In the genomic region with DNA sequence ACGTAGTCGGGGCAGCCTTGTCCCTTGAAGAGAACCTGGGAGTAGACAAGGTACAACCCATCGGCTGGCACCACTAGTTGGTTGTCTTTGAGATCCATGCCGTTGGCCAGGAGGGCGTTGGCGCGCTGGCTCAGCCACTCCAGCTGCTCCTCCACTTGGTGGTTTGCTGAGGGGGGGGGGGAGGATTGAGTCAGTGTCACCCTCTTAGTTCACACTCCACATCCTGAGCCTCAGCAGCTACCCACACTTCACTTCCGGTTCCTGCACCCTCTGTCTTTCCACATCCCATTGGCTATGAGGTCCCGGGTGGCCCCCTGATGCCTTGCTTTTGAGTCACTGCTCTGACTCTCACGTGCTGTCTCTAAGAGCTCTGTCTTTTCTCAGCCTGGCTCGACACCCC, we compare ENCODE assay signal across 12 mouse cellular contexts. TPM values are rescaled to one million over a fixed set of nuclear protein-coding genes. Genes with fewer than 3 reads are reported as not detected.
DNase-seq lines count a peak whose midpoint lies in the region; ATAC-seq and TF ChIP-seq lines count a peak whose summit lies in the region.
"Had no signal": no experiment of that assay in that cellular context is flagged by ENCODE, and none has a peak within 500 bp of the region (broad histone marks: within the 10 kb centered on the region; RNA-seq: fewer than 3 reads in every experiment).

No protein-coding gene starts in this region.

- H3K36me3 ChIP-seq in midbrain, embryonic 10.5 days = no peaks in the 10 kb centered on the region
- H3K36me3 ChIP-seq: limb, embryonic 15.5 days had no signal

- DNase-seq in layer of hippocampus, adult 9-11 months = peak; percentile 34
- no peak for DNase-seq in layer of hippocampus, postnatal 14 days (ENCODE audit: low spot score in 2 of 2)
- peak; percentile 82 for DNase-seq in thymus, postnatal 25 days
- DNase-seq in cerebellum, adult 18-20 months = no peak
- DNase-seq in midbrain, embryonic 10.5 days (ENCODE audit: low spot score) = no peak
- DNase-seq in ovary, postnatal 10 days (ENCODE audit: low spot score) = no peak
- DNase-seq: forebrain, postnatal 0 days; kidney, adult 18-20 months had no signal

- peak overlapping the region; percentile 81 for H3K4me3 ChIP-seq in bone marrow macrophage, adult 2 months (ENCODE audit: insufficient read depth, low read length)
- H3K4me3 ChIP-seq in midbrain, embryonic 10.5 days = no peak overlapping the region
- H3K4me3 ChIP-seq: limb, embryonic 15.5 days had no signal

- H3K4me1 ChIP-seq in bone marrow macrophage, adult 2 months (ENCODE audit: control insufficient read depth, insufficient read depth, low read length) = peaks cover 20% of the 10 kb centered on the region
- peaks cover 22% of the 10 kb centered on the region for H3K4me1 ChIP-seq in midbrain, embryonic 10.5 days

- H3K27ac ChIP-seq in bone marrow macrophage, adult 2 months (ENCODE audit: insufficient read depth, low read depth, low read length) = peak overlapping the region; percentile 80
- no peak overlapping the region for H3K27ac ChIP-seq in midbrain, embryonic 10.5 days (replicated peaks)
- H3K27ac ChIP-seq: limb, embryonic 15.5 days had no signal

- no peaks in the 10 kb centered on the region for H3K9me3 ChIP-seq in midbrain, embryonic 10.5 days (replicated peaks)
- H3K9me3 ChIP-seq: limb, embryonic 15.5 days had no signal

- peak; percentile 75 for ATAC-seq in megakaryocyte, adult 5-6 weeks (ENCODE audit: poor library complexity, severe bottlenecking)
- ATAC-seq: forebrain, postnatal 0 days had no signal

- peaks cover 86% of the 10 kb centered on the region for H3K27me3 ChIP-seq in midbrain, embryonic 10.5 days (ENCODE audit: low read depth, poor library complexity, severe bottlenecking)

- WGBS in midbrain, embryonic 10.5 days = 84% methylated on average over 11 of the region's 11 CpGs

- TF ChIP-seq POLR2A in bone marrow macrophage, adult 2 months (IDR thresholded peaks at IDR 0.05; ENCODE audit: borderline replicate concordance, low read depth, low read length) = no peak

- TF ChIP-seq CTCF in bone marrow macrophage, adult 2 months (IDR thresholded peaks at IDR 0.05; ENCODE audit: low read depth, low read length) = no peak

RNA-seq across cellular contexts. Expression of gene Tnf, which starts 1.4 kb away (rescaled TPM):
- total RNA-seq in layer of hippocampus, postnatal 14 days (2021) = under 1 TPM in 1 of 2 experiments, not detected in 1; 0.31 TPM
- 11.9 and 12.8 TPM in 2 replicates for polyA plus RNA-seq in bone marrow macrophage, adult 2 months (2012; ENCODE audit: insufficient read depth, insufficient read length, missing spikeins)
- total RNA-seq in megakaryocyte, adult 5-6 weeks (2015) = 33.1 and 34.6 TPM in 2 replicates
- total RNA-seq in megakaryocyte, adult 5-6 weeks (2017) = 28.2 and 30.0 TPM in 2 replicates
- 0.07 TPM in 1 of 2 replicates, not detected in the other for polyA plus RNA-seq in midbrain, embryonic 10.5 days (2016; fragmentation: Nextera tagmentation; extraction: Ambion mirVana)
- polyA plus RNA-seq: forebrain, postnatal 0 days had no signal

RNA-seq across cellular contexts. Expression of gene Lta, which starts 4.8 kb away (rescaled TPM):
- total RNA-seq in layer of hippocampus, postnatal 14 days (2021) = 1 to 10 TPM in 1 of 2 experiments, under 1 TPM in 1; 0.62 to 1.1 TPM
- not detected in 2 replicates for polyA plus RNA-seq in bone marrow macrophage, adult 2 months (2012; ENCODE audit: insufficient read depth, insufficient read length, missing spikeins)
- total RNA-seq in megakaryocyte, adult 5-6 weeks (2015) = 0.11 TPM in 1 of 2 replicates, not detected in the other
- 0.24 TPM in 1 of 2 replicates, not detected in the other for total RNA-seq in megakaryocyte, adult 5-6 weeks (2017)
- polyA plus RNA-seq in midbrain, embryonic 10.5 days (2016; fragmentation: Nextera tagmentation; extraction: Ambion mirVana) = not detected in 2 replicates
- total RNA-seq: forebrain, postnatal 0 days had no signal
- polyA plus RNA-seq: limb, embryonic 15.5 days had no signal

RNA-seq across cellular contexts. Expression of gene Ltb, which starts 6.2 kb away (rescaled TPM):
- 1 to 10 TPM in 1 of 2 experiments, under 1 TPM in 1; 0.55 to 1.0 TPM for total RNA-seq in layer of hippocampus, postnatal 14 days (2021)
- polyA plus RNA-seq in bone marrow macrophage, adult 2 months (2012; ENCODE audit: insufficient read depth, insufficient read length, missing spikeins) = not detected in 2 replicates
- 11.7 and 13.3 TPM in 2 replicates for total RNA-seq in megakaryocyte, adult 5-6 weeks (2015)
- 7.3 and 11.2 TPM in 2 replicates for total RNA-seq in megakaryocyte, adult 5-6 weeks (2017)
- polyA plus RNA-seq in midbrain, embryonic 10.5 days (2016; fragmentation: Nextera tagmentation; extraction: Ambion mirVana) = 0.10 TPM in 1 of 2 replicates, not detected in the other

RNA-seq across cellular contexts. Expression of gene Lst1, which starts 12.2 kb away (rescaled TPM):
- total RNA-seq in layer of hippocampus, postnatal 14 days (2021) = 10 to 100 TPM in 1 of 2 experiments, 1 to 10 TPM in 1; 8.2 to 12.1 TPM
- 811 and 856 TPM in 2 replicates for polyA plus RNA-seq in bone marrow macrophage, adult 2 months (2012; ENCODE audit: insufficient read depth, insufficient read length, missing spikeins)
- 425 and 434 TPM in 2 replicates for total RNA-seq in megakaryocyte, adult 5-6 weeks (2015)
- total RNA-seq in megakaryocyte, adult 5-6 weeks (2017) = 495 and 596 TPM in 2 replicates
- 5.0 and 8.3 TPM in 2 replicates for polyA plus RNA-seq in midbrain, embryonic 10.5 days (2016; fragmentation: Nextera tagmentation; extraction: Ambion mirVana)

RNA-seq across cellular contexts. Expression of gene Gm16181, which starts 20.2 kb away (rescaled TPM):
- total RNA-seq in layer of hippocampus, postnatal 14 days (2021) = not detected
- not detected in 2 replicates for polyA plus RNA-seq in bone marrow macrophage, adult 2 months (2012; ENCODE audit: insufficient read depth, insufficient read length, missing spikeins)
- total RNA-seq in megakaryocyte, adult 5-6 weeks (2015) = 0.76 and 2.5 TPM in 2 replicates
- total RNA-seq in megakaryocyte, adult 5-6 weeks (2017) = 0.88 and 4.0 TPM in 2 replicates
- polyA plus RNA-seq in midbrain, embryonic 10.5 days (2016; fragmentation: Nextera tagmentation; extraction: Ambion mirVana) = 0.25 and 0.37 TPM in 2 replicates
- total RNA-seq: forebrain, postnatal 0 days had no signal
- polyA plus RNA-seq: cortical plate, adult 2 months; forebrain, postnatal 0 days had no signal

Comparison
In these comparisons a context has a peak if more than half of its experiments do, and no peak if none do; other contexts are left out.
1. DNase-seq: peak in layer of hippocampus, adult 9-11 months (single experiment) and thymus, postnatal 25 days (single experiment); none in layer of hippocampus, postnatal 14 days (0 of 2), cerebellum, adult 18-20 months (0 of 2), midbrain, embryonic 10.5 days (single experiment) and ovary, postnatal 10 days (single experiment).
2. RNA of gene Tnf, which starts 1.4 kb away (total RNA-seq): 28.2 to 34.6 TPM in megakaryocyte, adult 5-6 weeks; 0.31 TPM in layer of hippocampus, postnatal 14 days; every median in the first group is over 10 times any median in the second.
3. RNA of gene Ltb, which starts 6.2 kb away (total RNA-seq): 7.3 to 13.3 TPM in megakaryocyte, adult 5-6 weeks; 0.55 to 1.0 TPM in layer of hippocampus, postnatal 14 days; every median in the first group is over 4 times any median in the second.